Mouse (Mus musculus): ENCODE measurements at regions not wholly inside any gene's neighbourhood (a gene's known extent, or its start where the extent isn't known, plus 50 kb on each side); places are given as distances from the start of the nearest gene placed in this dataset.

DNA sequence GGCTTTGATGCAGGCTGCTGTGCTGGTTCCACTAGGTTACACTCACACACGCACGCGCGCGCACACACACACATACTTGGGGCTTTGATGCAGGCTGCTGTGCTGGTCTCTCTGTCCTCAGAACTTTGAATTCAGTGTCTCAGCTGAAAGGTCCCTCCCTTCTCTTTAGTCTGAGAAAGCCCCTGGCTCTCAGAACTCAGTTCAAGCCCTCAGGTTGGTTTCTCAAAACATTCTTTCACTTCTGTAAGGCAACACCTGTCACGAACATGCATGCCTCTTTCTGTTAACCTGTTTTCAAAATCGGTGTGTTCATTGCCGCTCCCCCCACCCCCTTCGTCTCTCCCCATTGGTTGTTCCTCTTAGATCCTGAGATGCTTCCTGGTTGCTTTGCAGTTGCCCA lies 118.8 kb upstream of the Ccnd2 start:
- H3K27me3 ChIP-seq (ENCODE audit: control insufficient read depth, insufficient read depth, low read length): no peaks in the 10 kb centered on the region
- H3K4me2 ChIP-seq (replicated peaks; ENCODE audit: low read depth): no peak overlapping the region
- H3K9me3 ChIP-seq (ENCODE audit: control insufficient read depth, low read length): no peaks in the 10 kb centered on the region
- TF ChIP-seq CTCF (IDR thresholded peaks at IDR 0.05; ENCODE audit: low read depth) (no peak), EP300 (optimal IDR thresholded peaks at IDR 0.05) (no peak)
- no peaks in the 10 kb centered on the region for H3K36me3 ChIP-seq (ENCODE audit: control insufficient read depth, insufficient read depth, low read length)
- H3K27ac ChIP-seq (replicated peaks): no peak overlapping the region
- 68% methylated on average over 9 of the region's 9 CpGs for WGBS
- H3K4me1 ChIP-seq (replicated peaks; ENCODE audit: control insufficient read depth, insufficient read depth): peaks cover 2% of the 10 kb centered on the region; the same call in 1 of the 2 replicates
- ATAC-seq (ENCODE audit: low FRiP score, low TSS enrichment) (no peak), DNase-seq (ENCODE audit: low spot score) (no peak)
- H3K4me3 ChIP-seq (ENCODE audit: low read depth, low read length): no peak overlapping the region
- no peak overlapping the region for H3K9ac ChIP-seq (ENCODE audit: low read length)

DNA sequence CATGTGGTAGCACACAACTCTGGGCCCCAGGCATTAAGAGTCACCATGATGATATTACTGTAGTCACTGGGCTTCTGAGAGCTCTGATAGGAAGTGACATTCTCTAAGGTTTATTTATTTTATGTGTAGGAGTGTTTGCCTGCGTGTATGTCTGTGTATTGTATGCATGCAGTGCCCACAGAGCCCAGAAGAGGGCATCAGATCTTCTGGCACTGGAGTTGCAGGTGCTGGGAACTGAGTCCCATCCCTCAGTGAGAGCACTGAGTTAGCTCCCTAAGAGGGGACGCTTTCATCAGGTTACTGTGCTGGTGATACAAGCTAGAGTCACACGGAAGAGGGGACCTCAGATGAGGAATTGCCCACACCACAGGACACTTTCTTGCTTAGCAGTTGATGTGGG lies 119.4 kb upstream of the Ccnd2 start:
- Histone ChIP-seq H3K27ac (replicated peaks) (no peak overlapping the region), H3K4me1 (replicated peaks; ENCODE audit: control insufficient read depth, insufficient read depth) (0 out of 2 replicates have a peak, but pooled peaks cover 2% of the 10 kb centered on the region), H3K36me3 (ENCODE audit: control insufficient read depth, insufficient read depth, low read length) (no peaks in the 10 kb centered on the region), H3K9me3 (ENCODE audit: control insufficient read depth, low read length) (no peaks in the 10 kb centered on the region), H3K4me3 (ENCODE audit: low read depth, low read length) (no peak overlapping the region), H3K27me3 (ENCODE audit: control insufficient read depth, insufficient read depth, low read length) (no peaks in the 10 kb centered on the region), H3K4me2 (replicated peaks; ENCODE audit: low read depth) (no peak overlapping the region), H3K9ac (ENCODE audit: low read length) (no peak overlapping the region)
- DNase-seq (ENCODE audit: low spot score): no peak
- no peak for ATAC-seq (ENCODE audit: low FRiP score, low TSS enrichment)
- 96% methylated on average over 3 of the region's 3 CpGs for WGBS
- TF ChIP-seq CTCF (IDR thresholded peaks at IDR 0.05; ENCODE audit: low read depth): peak; percentile 39
- TF ChIP-seq EP300 (optimal IDR thresholded peaks at IDR 0.05): no peak

DNA sequence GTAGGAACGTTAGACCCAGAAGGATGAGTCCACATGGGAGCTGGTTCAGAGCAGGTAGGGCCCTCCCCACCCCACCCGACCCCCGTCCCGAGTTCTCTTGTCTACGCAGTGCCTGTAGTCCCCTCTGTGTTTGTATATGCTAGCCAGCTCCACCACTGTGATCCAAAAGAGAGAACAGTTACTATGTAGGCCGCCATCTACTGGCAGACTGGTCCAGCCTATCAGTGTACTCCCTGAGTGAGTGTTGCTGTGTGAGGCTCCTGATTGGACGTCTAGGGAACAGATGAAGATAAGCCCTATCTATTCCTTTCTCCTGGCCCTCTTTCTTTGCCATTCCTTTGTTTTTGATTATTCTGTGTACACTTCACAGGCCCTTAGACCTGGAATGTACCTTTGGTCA lies 120.6 kb upstream of the Ccnd2 start:
- Histone ChIP-seq H3K4me2 (replicated peaks; ENCODE audit: low read depth) (no peak overlapping the region), H3K9ac (ENCODE audit: low read length) (no peak overlapping the region), H3K36me3 (ENCODE audit: control insufficient read depth, insufficient read depth, low read length) (no peaks in the 10 kb centered on the region), H3K9me3 (ENCODE audit: control insufficient read depth, low read length) (no peaks in the 10 kb centered on the region), H3K27ac (replicated peaks) (no peak overlapping the region), H3K27me3 (ENCODE audit: control insufficient read depth, insufficient read depth, low read length) (no peaks in the 10 kb centered on the region), H3K4me3 (ENCODE audit: low read depth, low read length) (no peak overlapping the region), H3K4me1 (replicated peaks; ENCODE audit: control insufficient read depth, insufficient read depth) (no peaks in the 10 kb centered on the region)
- ATAC-seq (ENCODE audit: low FRiP score, low TSS enrichment) (peak; percentile 77), DNase-seq (ENCODE audit: low spot score) (peak; percentile 64)
- 45% methylated on average over 7 of the region's 7 CpGs for WGBS
- peak; percentile 67 for TF ChIP-seq CTCF (IDR thresholded peaks at IDR 0.05; ENCODE audit: low read depth)
- TF ChIP-seq EP300 (optimal IDR thresholded peaks at IDR 0.05): no peak

DNA sequence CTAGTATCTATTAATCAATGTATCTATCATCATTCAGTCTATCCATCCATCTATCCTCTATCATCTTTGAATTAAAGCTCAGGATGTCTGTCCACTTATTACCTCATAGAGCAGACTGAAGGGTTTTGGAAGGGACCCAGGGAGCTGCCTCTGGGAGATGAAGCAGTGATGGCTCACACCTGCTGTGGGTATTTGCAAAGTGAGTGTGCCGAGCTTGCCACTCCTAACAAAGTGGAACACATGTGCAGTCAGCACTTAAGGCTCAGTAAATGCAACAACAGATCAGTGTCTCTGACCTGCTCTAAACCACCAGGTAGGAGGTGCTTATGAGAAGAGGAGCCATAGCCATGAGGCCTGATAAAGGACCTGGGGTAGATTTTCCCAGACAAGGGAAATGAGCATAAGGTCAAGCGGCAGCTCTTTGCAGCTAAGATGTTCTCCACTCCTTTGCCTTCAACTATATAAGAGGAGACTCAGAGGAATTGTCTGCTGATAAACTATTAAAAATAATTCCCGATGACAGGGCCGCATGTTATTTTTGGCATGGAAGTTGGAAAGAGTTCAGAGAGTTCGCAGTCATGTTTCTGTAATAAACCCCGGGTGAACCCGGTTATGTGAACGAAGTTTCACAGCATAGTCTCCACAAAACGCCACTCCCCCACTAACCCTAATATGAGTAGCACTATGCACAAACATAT lies 122.9 kb upstream of the Ccnd2 start:
- H3K9me3 ChIP-seq (ENCODE audit: control insufficient read depth, low read length): no peaks in the 10 kb centered on the region
- H3K27me3 ChIP-seq (ENCODE audit: control insufficient read depth, insufficient read depth, low read length): no peaks in the 10 kb centered on the region
- DNase-seq (ENCODE audit: low spot score) (no peak), ATAC-seq (ENCODE audit: low FRiP score, low TSS enrichment) (no peak)
- H3K4me2 ChIP-seq (replicated peaks; ENCODE audit: low read depth): no peak overlapping the region
- no peak overlapping the region for H3K27ac ChIP-seq (replicated peaks)
- no peaks in the 10 kb centered on the region for H3K36me3 ChIP-seq (ENCODE audit: control insufficient read depth, insufficient read depth, low read length)
- WGBS: 68% methylated on average over 9 of the region's 9 CpGs
- TF ChIP-seq CTCF (IDR thresholded peaks at IDR 0.05; ENCODE audit: low read depth) (no peak), EP300 (optimal IDR thresholded peaks at IDR 0.05) (no peak)
- H3K9ac ChIP-seq (ENCODE audit: low read length): no peak overlapping the region
- H3K4me3 ChIP-seq (ENCODE audit: low read depth, low read length): no peak overlapping the region
- no peaks in the 10 kb centered on the region for H3K4me1 ChIP-seq (replicated peaks; ENCODE audit: control insufficient read depth, insufficient read depth)

DNA sequence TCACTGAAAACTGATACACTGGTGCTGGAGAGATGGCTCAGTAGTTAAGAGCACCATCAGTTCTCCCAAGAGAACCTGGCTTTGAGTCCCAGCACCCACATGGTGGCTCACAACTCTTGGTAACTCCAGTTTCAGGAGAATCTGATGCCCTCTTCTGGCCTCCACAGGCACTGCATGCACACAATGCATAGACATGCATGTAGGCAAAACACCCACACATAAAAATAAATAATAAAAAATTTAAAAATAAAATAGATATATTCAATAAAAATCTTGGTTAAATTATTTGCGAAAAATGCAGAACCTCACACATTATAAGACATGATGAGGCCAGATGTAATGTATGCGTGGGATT lies 123.4 kb upstream of the Ccnd2 start:
- Histone ChIP-seq H3K4me1 (replicated peaks; ENCODE audit: control insufficient read depth, insufficient read depth) (no peaks in the 10 kb centered on the region), H3K4me2 (replicated peaks; ENCODE audit: low read depth) (no peak overlapping the region), H3K27ac (replicated peaks) (no peak overlapping the region), H3K27me3 (ENCODE audit: control insufficient read depth, insufficient read depth, low read length) (no peaks in the 10 kb centered on the region), H3K9ac (ENCODE audit: low read length) (no peak overlapping the region), H3K36me3 (ENCODE audit: control insufficient read depth, insufficient read depth, low read length) (no peaks in the 10 kb centered on the region), H3K4me3 (ENCODE audit: low read depth, low read length) (no peak overlapping the region), H3K9me3 (ENCODE audit: control insufficient read depth, low read length) (no peaks in the 10 kb centered on the region)
- DNase-seq (ENCODE audit: low spot score) (no peak), ATAC-seq (ENCODE audit: low FRiP score, low TSS enrichment) (no peak)
- TF ChIP-seq CTCF (IDR thresholded peaks at IDR 0.05; ENCODE audit: low read depth) (peak; percentile 45), EP300 (optimal IDR thresholded peaks at IDR 0.05) (no peak)
- 92% methylated on average over 2 of the region's 2 CpGs for WGBS

DNA sequence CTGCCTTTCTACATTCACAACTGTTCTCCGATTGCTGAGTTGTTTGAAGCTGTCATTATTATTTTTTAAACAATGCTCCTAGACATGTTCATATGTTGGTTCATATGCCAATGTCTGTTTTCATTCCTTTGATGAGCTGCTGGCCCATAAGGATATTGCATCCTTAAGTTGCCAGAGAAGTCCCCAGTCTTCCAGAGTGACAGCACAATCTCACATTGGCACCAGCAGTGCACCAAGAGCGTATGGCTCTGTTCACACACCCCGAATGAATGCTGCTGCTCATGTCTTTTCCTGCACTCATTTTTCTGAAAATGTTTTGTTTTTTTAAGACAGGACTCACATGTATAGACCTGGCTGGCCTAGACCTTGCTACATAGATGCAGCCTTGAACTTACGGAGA lies 124.4 kb upstream of the Ccnd2 start:
- Histone ChIP-seq H3K4me1 (replicated peaks; ENCODE audit: control insufficient read depth, insufficient read depth) (no peaks in the 10 kb centered on the region), H3K36me3 (ENCODE audit: control insufficient read depth, insufficient read depth, low read length) (no peaks in the 10 kb centered on the region), H3K9ac (ENCODE audit: low read length) (no peak overlapping the region), H3K4me2 (replicated peaks; ENCODE audit: low read depth) (no peak overlapping the region), H3K4me3 (ENCODE audit: low read depth, low read length) (no peak overlapping the region), H3K27ac (replicated peaks) (no peak overlapping the region), H3K9me3 (ENCODE audit: control insufficient read depth, low read length) (no peaks in the 10 kb centered on the region), H3K27me3 (ENCODE audit: control insufficient read depth, insufficient read depth, low read length) (no peaks in the 10 kb centered on the region)
- WGBS: 89% methylated on average over 4 of the region's 4 CpGs
- DNase-seq (ENCODE audit: low spot score): no peak
- no peak for TF ChIP-seq CTCF (IDR thresholded peaks at IDR 0.05; ENCODE audit: low read depth)
- no peak for TF ChIP-seq EP300 (optimal IDR thresholded peaks at IDR 0.05)
- no peak for ATAC-seq (ENCODE audit: low FRiP score, low TSS enrichment)

Measured in stomach, postnatal 0 days (tissue).